Mouse (Mus musculus) ES-Bruce4 (cell line): ENCODE results near the gene Xpo6.

Experiments used
- CTCF ChIP-seq: IDR thresholded peaks from one replicate; pipeline ENCODE4 v1.8.1; 2011; ENCODE audit warnings: low read depth, low read length
- POLR2A ChIP-seq: IDR thresholded peaks from one replicate; pipeline ENCODE4 v1.8.1; 2011; ENCODE audit warnings: low read length; ENCODE audit not compliant: insufficient read depth

- TF ChIP-seq POLR2A (no peak), CTCF (no peak)
These were observed 14.3 kb downstream of the Xpo6 start for GRCm38 (mm10) chr7:126185999-126186398.
